Mouse (Mus musculus): Measurements from ENCODE around the gene Prdx2.

DNA sequence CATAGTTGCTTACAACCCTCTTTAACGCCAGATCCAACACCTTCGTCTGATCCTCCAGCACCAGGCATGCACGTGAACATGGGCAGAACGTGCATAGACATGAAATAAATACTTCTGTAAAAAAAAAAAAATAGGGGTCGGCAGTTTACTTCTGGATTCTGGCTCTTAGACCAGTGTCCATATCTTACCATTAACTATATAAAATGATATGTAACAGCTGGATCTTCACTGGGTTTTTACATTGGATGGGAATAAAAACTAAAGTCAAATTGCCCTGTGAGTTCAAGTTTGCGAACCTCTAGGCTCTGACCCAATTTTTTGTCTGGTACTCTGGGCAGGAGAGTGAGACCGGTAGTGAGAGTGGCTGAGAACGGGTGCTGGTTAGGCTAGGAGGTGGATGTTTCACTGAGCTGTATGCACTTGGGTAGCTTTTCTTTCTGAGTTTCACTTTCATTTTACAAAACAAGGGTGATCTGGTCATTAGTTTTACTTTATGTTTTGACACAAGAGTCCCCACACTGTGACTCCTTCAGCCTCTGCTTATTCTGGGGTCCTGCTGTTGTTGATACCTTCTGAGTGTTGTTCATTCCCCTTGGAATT lies 5.3 kb downstream of the Prdx2 start:
- TF ChIP-seq MAX (IDR thresholded peaks at IDR 0.05; ENCODE audit: low read depth) (no peak), POLR2A (IDR thresholded peaks at IDR 0.05; ENCODE audit: insufficient read length, low read depth) (no peak), USF1 (IDR thresholded peaks at IDR 0.05; ENCODE audit: low read depth) (no peak), MYOG (IDR thresholded peaks at IDR 0.05; ENCODE audit: control insufficient read depth in 1 of 3, insufficient read depth in 1 of 3, insufficient read length in 2 of 3, low read depth in 2 of 3) (no peak), TCF12 (IDR thresholded peaks at IDR 0.05; ENCODE audit: insufficient read depth, poor library complexity, severe bottlenecking) (no peak), E2F4 (IDR thresholded peaks at IDR 0.05; ENCODE audit: insufficient read depth) (no peak), POLR2AphosphoS2 (IDR thresholded peaks at IDR 0.05; ENCODE audit: insufficient read length, low read depth) (no peak), CEBPB (IDR thresholded peaks at IDR 0.05; ENCODE audit: insufficient read depth, poor library complexity, severe bottlenecking) (no peak), MYOD1 (IDR thresholded peaks at IDR 0.05; ENCODE audit: control insufficient read depth in 1 of 3, insufficient read length in 2 of 3, low read depth in 2 of 3) (no peak), SRF (IDR thresholded peaks at IDR 0.05; ENCODE audit: control insufficient read depth, insufficient read length, low read depth) (no peak)
